Mouse (Mus musculus) T-helper 1 cell (primary cell): ENCODE measurements around the gene Cidec.

ENCODE experiments used
- in situ Hi-C: fragments of 300-600 bp; cut with MboI, MseI; formaldehyde crosslinking; loops from one replicate; pipeline ENCODE4 v1.15.1; 2025; ENCODE audit warnings: high pct_unique_total_duplicates

The Cidec gene

GRCm38 (mm10) chr6:113444207-113444965, 8.8 kb upstream of the Cidec start:
- in situ Hi-C loops, result no loop called here

GRCm38 (mm10) chr6:113443091-113443490, 7.5 kb upstream of the Cidec start:
- in situ Hi-C loops, result no loop called here

DNA sequence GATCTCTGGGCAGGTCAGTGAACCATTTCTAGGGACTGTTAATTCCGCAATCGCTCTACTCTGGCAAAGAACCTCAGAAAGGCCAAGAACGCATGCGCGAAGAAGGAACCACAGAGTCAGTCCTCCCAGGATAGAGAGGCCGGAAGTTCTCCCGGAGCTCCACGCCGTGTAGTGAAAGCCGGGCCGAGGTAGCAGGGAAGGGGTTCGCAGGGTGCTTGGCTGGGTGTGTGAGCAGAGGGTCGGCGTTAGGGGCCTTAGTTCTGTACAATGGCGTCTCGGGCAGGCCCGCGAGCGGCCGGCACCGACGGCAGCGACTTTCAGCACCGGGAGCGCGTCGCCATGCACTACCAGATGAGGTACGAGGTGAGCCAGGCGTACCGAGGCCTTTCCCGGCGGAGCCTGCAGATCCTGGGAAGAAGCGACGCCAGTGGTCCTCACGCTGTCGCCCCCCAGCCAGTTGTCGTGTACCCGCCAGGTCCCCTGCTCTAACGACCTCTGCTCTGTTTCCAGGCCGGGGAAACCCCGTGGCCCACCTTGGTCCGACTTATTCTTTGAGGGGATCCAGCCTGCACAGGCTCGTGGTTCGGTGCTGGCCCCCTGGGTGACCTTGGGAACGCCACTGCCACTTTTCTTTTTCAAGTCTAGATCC, 7.0 kb upstream of the Cidec start, which contains the start of gene Jagn1:
TSS of gene Jagn1 (plus strand) at position 128 of the 649 bp plus-strand sequence.
- in situ Hi-C loops, result no loop called here

DNA sequence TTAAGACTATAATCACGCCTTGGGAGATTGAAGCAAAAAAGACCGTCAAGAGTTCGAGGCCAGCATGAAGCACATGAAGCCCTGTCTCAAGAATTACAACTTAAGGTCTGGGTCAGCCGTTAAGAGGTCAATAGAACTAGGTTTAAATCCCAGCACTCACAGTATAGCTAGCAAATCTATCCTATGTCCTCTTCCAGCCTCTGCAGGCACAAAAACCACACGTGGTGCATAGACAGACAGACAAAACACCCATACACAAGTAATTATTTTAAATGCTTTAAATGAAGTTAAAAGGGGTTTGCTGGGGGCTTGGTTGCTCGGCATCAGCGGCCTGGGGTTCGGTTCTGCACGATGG, 6.5 kb upstream of the Cidec start:
- in situ Hi-C loops, result no loop called here

GRCm38 (mm10) chr6:113441147-113441680, 5.7 kb upstream of the Cidec start:
- in situ Hi-C loops, result no loop called here

- in situ Hi-C loops, result no loop called here
Observed at GRCm38 (mm10) chr6:113440686-113441085, 5.1 kb upstream of the Cidec start.

DNA sequence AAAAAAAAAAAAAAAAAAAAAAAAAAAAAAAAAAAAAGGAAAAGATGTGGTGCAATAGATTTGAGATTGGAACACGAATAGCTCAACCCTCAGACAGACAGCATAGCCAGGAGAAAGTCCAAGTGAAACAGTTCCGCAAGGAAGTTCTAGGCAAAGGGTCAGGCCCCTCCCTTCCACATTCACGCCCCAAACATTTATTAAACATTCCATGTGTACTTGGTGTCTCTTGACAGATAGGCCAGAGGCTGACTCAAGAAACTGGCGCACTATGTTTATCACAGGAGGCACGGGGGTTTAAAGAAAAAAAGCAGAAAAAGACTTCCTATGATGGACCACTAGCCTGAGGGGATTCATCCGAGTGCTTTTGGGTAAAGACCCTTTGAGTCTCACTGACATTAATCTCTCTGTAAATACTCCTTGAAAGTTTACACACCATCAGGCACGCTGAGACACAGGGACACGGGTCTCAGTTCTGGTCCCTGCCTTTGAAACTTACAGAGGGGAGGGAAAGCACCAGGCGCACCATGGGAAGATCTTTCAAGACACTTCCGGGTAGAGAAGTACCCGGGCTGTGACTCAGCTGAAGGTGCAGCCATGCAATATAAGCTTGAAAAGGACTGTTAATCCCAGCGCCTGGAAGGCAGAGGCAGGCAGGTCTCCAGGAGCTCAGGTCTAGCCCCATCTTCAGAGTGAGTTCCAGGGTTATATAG, 3.3 kb upstream of the Cidec start:
- in situ Hi-C loops, result no loop called here

DNA sequence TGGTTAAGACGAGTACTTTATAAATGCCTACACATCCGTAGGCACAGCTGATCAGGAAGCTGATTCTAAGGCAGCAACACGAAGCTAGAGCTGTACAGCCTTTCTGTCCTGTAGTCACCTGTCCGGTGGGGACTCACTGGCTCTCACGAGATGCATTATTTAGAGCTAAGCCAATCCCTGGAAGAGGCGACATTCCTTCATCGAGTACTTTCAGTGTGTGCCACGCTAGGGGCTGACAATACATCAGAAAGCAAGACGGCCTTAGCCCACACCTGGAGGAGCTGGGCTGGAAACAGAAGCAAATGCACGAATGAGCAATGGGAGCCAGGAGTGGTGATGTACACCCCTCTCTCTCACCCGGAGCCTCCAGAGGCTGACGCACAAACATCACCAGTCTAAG, 1.6 kb upstream of the Cidec start:
- in situ Hi-C loops, result no loop called here

DNA sequence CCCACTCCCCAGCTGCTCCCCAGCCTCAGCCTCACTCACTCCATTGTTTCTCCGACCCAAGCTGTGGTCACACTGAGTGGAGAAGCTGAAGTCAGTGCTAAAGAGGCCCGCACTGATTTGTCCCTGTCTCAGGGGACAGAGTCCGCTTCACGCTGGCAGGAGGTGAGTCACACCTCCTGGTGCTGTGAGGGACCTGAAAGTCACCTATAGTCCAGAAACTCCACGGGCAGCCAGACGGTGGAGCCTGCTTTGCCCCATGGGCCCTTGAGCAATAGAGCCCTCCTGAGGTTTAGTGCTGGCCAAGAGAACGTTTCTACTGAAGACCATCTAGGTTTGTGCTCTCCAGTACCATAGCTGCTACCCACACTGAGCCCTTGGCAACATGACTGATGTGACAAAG, 869 bp downstream of the Cidec start:
- in situ Hi-C loops, result no loop called here

- in situ Hi-C loops, result no loop called here
Observed at GRCm38 (mm10) chr6:113433661-113434060, 1.9 kb downstream of the Cidec start.

DNA sequence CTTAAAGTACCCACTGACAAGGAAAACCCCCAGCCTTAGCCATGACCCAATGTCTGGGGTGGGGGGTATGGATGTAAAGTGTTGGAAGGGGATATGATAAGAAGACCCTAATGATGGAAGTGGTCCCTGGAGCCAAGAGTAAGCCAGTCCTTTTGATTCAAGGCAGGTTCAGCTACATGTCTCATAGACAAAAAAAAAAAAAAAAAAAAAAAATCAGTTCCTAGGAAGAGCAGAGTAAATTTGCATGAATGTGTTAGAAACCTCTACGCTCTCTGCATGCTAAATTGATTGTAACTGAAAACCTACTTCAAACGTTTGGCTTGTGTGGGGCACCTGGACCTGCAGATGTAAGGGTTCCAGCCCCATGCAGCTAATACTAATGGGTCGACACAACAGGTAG, 3.8 kb downstream of the Cidec start:
- in situ Hi-C loops, result no loop called here

DNA sequence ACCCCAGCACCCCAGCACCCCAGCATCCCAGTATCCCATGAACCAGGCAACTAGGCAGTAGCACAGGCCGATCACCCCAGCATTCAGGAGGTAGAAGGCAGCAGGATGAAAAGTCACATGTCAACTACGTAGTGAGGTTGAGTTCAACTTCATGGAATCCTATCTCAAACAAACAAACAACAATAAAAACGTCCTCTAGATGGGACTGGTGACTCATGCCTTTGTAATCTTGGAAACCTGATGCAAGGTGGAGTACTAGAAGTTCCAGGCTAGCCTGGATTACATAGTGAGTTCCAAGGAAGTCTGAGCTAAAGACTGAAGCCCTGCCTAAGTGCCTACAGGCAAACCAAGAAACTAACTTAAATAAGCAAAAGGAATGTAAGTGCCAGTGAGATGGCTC, 4.7 kb downstream of the Cidec start:
- in situ Hi-C loops, result no loop called here

GRCm38 (mm10) chr6:113429965-113430364, 5.6 kb downstream of the Cidec start:
- in situ Hi-C loops, result no loop called here

- in situ Hi-C loops, result no loop called here
Observed at GRCm38 (mm10) chr6:113428006-113428405, 7.6 kb downstream of the Cidec start.

DNA sequence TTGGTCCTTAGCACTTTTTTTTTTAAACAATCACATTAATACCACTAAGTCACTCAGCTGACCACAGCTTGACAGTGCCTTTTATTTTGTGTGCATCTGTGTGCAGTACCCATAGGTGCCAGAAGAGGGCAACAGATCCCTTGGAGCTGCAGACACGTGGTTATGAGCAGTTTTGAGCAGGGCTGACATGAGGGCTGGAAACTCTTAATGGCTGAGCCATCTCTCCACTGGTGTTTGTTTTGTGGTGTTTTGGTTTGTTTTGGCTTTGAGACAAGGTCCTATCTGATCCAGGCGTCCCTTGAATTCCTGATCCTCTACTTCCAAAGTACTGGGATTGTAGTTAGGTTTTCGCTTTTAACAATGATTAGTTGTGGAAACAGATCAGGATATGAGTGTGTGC, 8.2 kb downstream of the Cidec start:
- in situ Hi-C loops, result no loop called here

DNA sequence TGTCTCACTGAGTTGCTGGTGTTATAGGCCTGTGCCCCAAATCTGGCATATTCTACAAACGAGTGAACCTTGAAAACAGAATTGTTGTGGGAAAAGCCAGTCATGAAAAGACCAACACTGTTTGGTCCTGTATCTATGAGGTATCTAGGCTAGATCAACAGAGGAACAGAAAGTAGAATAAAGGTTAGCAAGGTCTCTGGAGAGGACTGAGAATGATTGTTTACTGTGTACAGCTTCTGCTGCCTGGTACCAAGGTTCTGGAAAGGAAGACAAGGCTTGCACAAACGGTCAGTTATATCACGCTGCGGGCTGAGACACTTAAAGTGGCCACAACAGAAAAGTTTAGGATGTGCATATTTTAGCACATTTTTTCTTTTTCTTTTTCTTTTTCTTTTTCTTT, 8.9 kb downstream of the Cidec start:
- in situ Hi-C loops, result no loop called here

DNA sequence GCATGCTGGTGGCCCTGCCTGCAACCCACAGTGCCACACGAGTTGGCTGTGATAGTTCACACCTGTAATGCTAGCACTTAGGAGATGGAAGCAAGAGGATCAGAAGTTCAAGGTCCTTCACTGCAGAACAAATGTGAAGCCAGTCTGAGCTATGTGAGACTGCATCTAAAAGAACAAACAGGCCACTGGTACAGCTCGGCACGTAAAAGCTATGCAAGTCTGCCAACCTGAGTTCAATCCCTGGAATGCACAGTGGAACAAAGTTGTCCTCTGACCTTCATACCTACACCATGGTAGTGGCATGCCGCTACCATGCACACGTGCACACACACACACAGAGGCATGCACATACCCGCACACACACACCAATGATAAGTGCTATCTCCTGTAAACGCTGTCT, 11.4 kb downstream of the Cidec start:
- in situ Hi-C loops, result no loop called here

- in situ Hi-C loops, result no loop called here
Observed at GRCm38 (mm10) chr6:113423000-113423399, 12.6 kb downstream of the Cidec start.

DNA sequence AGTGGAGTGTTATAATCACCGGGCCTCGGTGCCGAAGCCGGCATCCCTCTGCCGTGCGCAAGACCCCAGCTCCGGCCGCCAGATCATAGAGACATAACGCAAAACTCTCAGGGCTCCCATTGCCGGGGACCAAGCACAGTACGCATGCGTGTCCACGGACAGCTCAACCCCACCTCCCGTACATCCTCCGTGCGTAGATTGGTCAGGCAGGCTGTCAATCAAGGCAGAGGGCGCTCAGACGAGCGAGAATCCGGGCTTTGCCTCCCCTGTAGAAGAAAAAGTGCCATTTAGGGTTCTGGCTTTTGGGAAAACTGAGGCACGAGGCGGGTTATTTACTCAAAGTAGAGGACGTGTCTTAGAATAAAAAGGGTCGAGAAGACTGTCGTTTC, 16.4 kb downstream of the Cidec start, which contains the start of gene Rpusd3:
TSS of gene Rpusd3 (minus strand) at position 142 of the 389 bp plus-strand sequence.
- in situ Hi-C loops, result no loop called here

GRCm38 (mm10) chr6:113418441-113419198, 16.9 kb downstream of the Cidec start:
- in situ Hi-C loops, result no loop called here

- in situ Hi-C loops, result no loop called here
Observed at GRCm38 (mm10) chr6:113416416-113416815, 19.1 kb downstream of the Cidec start.

GRCm38 (mm10) chr6:113410001-113410400, 25.6 kb downstream of the Cidec start:
- in situ Hi-C loops, result no loop called here
